Mouse (Mus musculus) liver, adult 2 months (tissue): ENCODE data around the gene Pdzd2.

ENCODE experiments used
- CTCF ChIP-seq: fragments of 200-500 bp; IDR thresholded peaks from 2 replicates; pipeline ENCODE4 v1.5.1; 2011; ENCODE audit warnings: low read depth, low read length, control low read depth
- POLR2A ChIP-seq: fragments of 200-500 bp; IDR thresholded peaks from 2 replicates; pipeline ENCODE4 v1.6.1; 2011; ENCODE audit warnings: low read length, control low read depth; ENCODE audit not compliant: insufficient read depth; ENCODE audit errors: extremely low read depth

GRCm38 (mm10) chr15:12517314-12517813 is 222.4 kb downstream of the Pdzd2 start:
- TF ChIP-seq POLR2A, result no peak
- no peak for TF ChIP-seq CTCF
